Mouse (Mus musculus) CH12.LX (cell line): Measurements from ENCODE around the gene Ttc16. TPM values are rescaled to one million over a fixed set of nuclear protein-coding genes. Genes with fewer than 3 reads are reported as not detected.

Experiments used
- DNase-seq: peaks from one replicate; pipeline ENCODE4 v3.0.0-alpha.2; 2013; ENCODE audit errors: extremely low read depth
- H3K27ac ChIP-seq: 2 replicates; pipeline ENCODE4 v1.5.1; 2012; ENCODE audit warnings: low read depth, mild to moderate bottlenecking, control low read depth, moderate library complexity; ENCODE audit not compliant: insufficient read depth
- H3K27me3 ChIP-seq: replicated peaks from 2 replicates; pipeline ENCODE3; 2012; ENCODE audit warnings: inconsistent platforms
- H3K36me3 ChIP-seq, 2 experiments: replicated peaks in 1 of 2; 2 replicates each; pipeline versions ENCODE3 to v1.6.1; 2012; ENCODE audit warnings: inconsistent platforms in 1 of 2, low read length in 1 of 2, mild to moderate bottlenecking in 1 of 2, mixed read lengths in 1 of 2, moderate library complexity in 1 of 2; ENCODE audit not compliant: control insufficient read depth in 1 of 2, insufficient read depth in 1 of 2
- H3K4me1 ChIP-seq, 2 experiments: 2 replicates each; pipeline ENCODE4 v1.6.1; 2012; ENCODE audit warnings: inconsistent platforms in 1 of 2, moderate library complexity in 1 of 2; ENCODE audit not compliant: insufficient read depth in 2 of 2, control insufficient read depth in 1 of 2
- H3K4me2 ChIP-seq: 2 replicates; pipeline ENCODE4 v1.6.1; 2012; ENCODE audit warnings: low read depth, mild to moderate bottlenecking, control low read depth; ENCODE audit not compliant: poor library complexity, insufficient read depth, severe bottlenecking
- H3K4me3 ChIP-seq, 3 experiments: fragments of 150-350 bp in 1 of 3; sonication (generic) in 1 of 3; replicated peaks in 1 of 3; 2 replicates each; pipeline versions ENCODE3 to v1.5.1; 2011 to 2012; ENCODE audit warnings: low read depth in 2 of 3, low read length in 2 of 3, mild to moderate bottlenecking in 2 of 3, moderate library complexity in 2 of 3, control low read depth in 1 of 3, improper control_type of control experiment in 1 of 3, inconsistent platforms in 1 of 3, mixed read lengths in 1 of 3; ENCODE audit not compliant: poor library complexity in 1 of 3
- H3K79me2 ChIP-seq: replicated peaks from 2 replicates; pipeline ENCODE4 v1.6.1; 2012; ENCODE audit warnings: mild to moderate bottlenecking, moderate library complexity; ENCODE audit not compliant: control insufficient read depth, poor library complexity, insufficient read depth, severe bottlenecking; ENCODE audit errors: extremely low read depth
- H3K9ac ChIP-seq: 2 replicates; pipeline ENCODE4 v1.6.1; 2012; ENCODE audit warnings: low read depth, mild to moderate bottlenecking, control low read depth, moderate library complexity; ENCODE audit not compliant: insufficient read depth
- H3K9me3 ChIP-seq: replicated peaks from 2 replicates; pipeline ENCODE3; 2012; ENCODE audit warnings: low read length, inconsistent platforms, mixed read lengths
- BHLHE40 ChIP-seq: IDR thresholded peaks from 2 replicates; pipeline ENCODE4 v1.6.1; 2011; ENCODE audit warnings: mild to moderate bottlenecking, low read depth, low read length, improper control_type of control experiment
- CHD1 ChIP-seq: IDR thresholded peaks from 2 replicates; pipeline ENCODE4 v1.6.1; 2012; ENCODE audit warnings: low read depth, low read length, improper control_type of control experiment, inconsistent platforms
- CHD2 ChIP-seq: IDR thresholded peaks from 2 replicates; pipeline ENCODE4 v1.6.1; 2011; ENCODE audit warnings: low read length, improper control_type of control experiment
- CTCF ChIP-seq, 2 experiments: IDR thresholded peaks in 1 of 2; conservative IDR thresholded peaks in 1 of 2; 2 replicates each; pipeline ENCODE4 v1.5.1; 2011 to 2012; ENCODE audit warnings: low read depth in 2 of 2, low read length in 2 of 2, improper control_type of control experiment in 1 of 2, inconsistent platforms in 1 of 2, mild to moderate bottlenecking in 1 of 2, moderate library complexity in 1 of 2
- ELF1 ChIP-seq: IDR thresholded peaks from 2 replicates; pipeline ENCODE4 v1.6.1; 2014; ENCODE audit warnings: low read depth, mild to moderate bottlenecking, inconsistent platforms, low read length, improper control_type of control experiment
- EP300 ChIP-seq: IDR thresholded peaks from 2 replicates; pipeline ENCODE4 v1.6.1; 2011; ENCODE audit warnings: low read length, improper control_type of control experiment
- ETS1 ChIP-seq: conservative IDR thresholded peaks from 2 replicates; pipeline ENCODE4 v1.6.1; 2012; ENCODE audit warnings: low read depth, mild to moderate bottlenecking, inconsistent platforms, low read length, improper control_type of control experiment, moderate library complexity
- HCFC1 ChIP-seq: IDR thresholded peaks from 2 replicates; pipeline ENCODE4 v1.6.1; 2012; ENCODE audit warnings: low read depth, mild to moderate bottlenecking, inconsistent platforms, low read length, improper control_type of control experiment
- IRF4 ChIP-seq: IDR thresholded peaks from 2 replicates; pipeline ENCODE4 v1.6.1; 2014; ENCODE audit warnings: low read depth, mild to moderate bottlenecking, inconsistent platforms, low read length, improper control_type of control experiment
- JUND ChIP-seq: conservative IDR thresholded peaks from 2 replicates; pipeline ENCODE4 v1.6.1; 2011; ENCODE audit warnings: low read depth, low read length, improper control_type of control experiment
- KAT2A ChIP-seq: IDR thresholded peaks from 2 replicates; pipeline ENCODE4 v1.6.1; 2012; ENCODE audit warnings: low read length, improper control_type of control experiment, inconsistent platforms; ENCODE audit not compliant: insufficient replicate concordance
- MAFK ChIP-seq: IDR thresholded peaks from 2 replicates; pipeline ENCODE4 v1.6.1; 2011; ENCODE audit warnings: low read length, improper control_type of control experiment; ENCODE audit not compliant: insufficient replicate concordance
- MEF2A ChIP-seq: IDR thresholded peaks from 2 replicates; pipeline ENCODE4 v1.6.1; 2014; ENCODE audit warnings: low read depth, mild to moderate bottlenecking, inconsistent platforms, low read length, improper control_type of control experiment, borderline replicate concordance
- MXI1 ChIP-seq: IDR thresholded peaks from 2 replicates; pipeline ENCODE4 v1.6.1; 2011; ENCODE audit warnings: mild to moderate bottlenecking, low read depth, low read length, improper control_type of control experiment
- MYC ChIP-seq: IDR thresholded peaks from 2 replicates; pipeline ENCODE4 v1.6.1; 2011; ENCODE audit warnings: low read depth, mild to moderate bottlenecking, improper control_type of control experiment, low read length
- NELFE ChIP-seq: IDR thresholded peaks from 2 replicates; pipeline ENCODE4 v1.6.1; 2011; ENCODE audit warnings: low read depth, low read length, improper control_type of control experiment
- PAX5 ChIP-seq: IDR thresholded peaks from 2 replicates; pipeline ENCODE4 v1.6.1; 2012; ENCODE audit warnings: low read length, inconsistent platforms, mixed read lengths
- POLR2AphosphoS2 ChIP-seq: IDR thresholded peaks from 2 replicates; pipeline ENCODE4 v1.6.1; 2011; ENCODE audit warnings: low read depth, low read length, improper control_type of control experiment
- RAD21 ChIP-seq: IDR thresholded peaks from 2 replicates; pipeline ENCODE4 v1.6.1; 2011; ENCODE audit warnings: low read depth, mild to moderate bottlenecking, low read length, improper control_type of control experiment, moderate library complexity
- RCOR1 ChIP-seq: conservative IDR thresholded peaks from 2 replicates; pipeline ENCODE4 v1.6.1; 2012; ENCODE audit warnings: low read depth, mild to moderate bottlenecking, inconsistent platforms, low read length, improper control_type of control experiment
- TCF12 ChIP-seq: IDR thresholded peaks from 2 replicates; pipeline ENCODE4 v1.6.1; 2014; ENCODE audit warnings: low read depth, mild to moderate bottlenecking, inconsistent platforms, low read length, improper control_type of control experiment
- UBTF ChIP-seq: IDR thresholded peaks from 2 replicates; pipeline ENCODE4 v1.6.1; 2012; ENCODE audit warnings: low read depth, mild to moderate bottlenecking, inconsistent platforms, low read length, improper control_type of control experiment, moderate library complexity
- USF2 ChIP-seq: conservative IDR thresholded peaks from 2 replicates; pipeline ENCODE4 v1.6.1; 2011; ENCODE audit warnings: low read depth, low read length, improper control_type of control experiment
- ZC3H11A ChIP-seq: IDR thresholded peaks from 2 replicates; pipeline ENCODE4 v1.6.1; 2012; ENCODE audit warnings: low read depth, mild to moderate bottlenecking, inconsistent platforms, low read length, improper control_type of control experiment
- ZKSCAN1 ChIP-seq: IDR thresholded peaks from 2 replicates; pipeline ENCODE4 v1.6.1; 2012; ENCODE audit warnings: low read depth, inconsistent platforms, low read length, improper control_type of control experiment, borderline replicate concordance
- ZMIZ1 ChIP-seq: IDR thresholded peaks from 2 replicates; pipeline ENCODE4 v1.6.1; 2012; ENCODE audit warnings: low read depth, mild to moderate bottlenecking, inconsistent platforms, low read length, improper control_type of control experiment
- ZNF384 ChIP-seq: IDR thresholded peaks from 2 replicates; pipeline ENCODE4 v1.6.1; 2012; ENCODE audit warnings: low read depth, low read length, improper control_type of control experiment, inconsistent platforms
- dilution Hi-C: fragments of 300-500 bp; cut with MboI; formaldehyde crosslinking; loops from 2 replicates; pipeline ENCODE4 v1.14.3; 2020; ENCODE audit warnings: low sequenced_read_pairs; ENCODE audit not compliant: extremely low pct_unique_long_range_greater_than_20kb, extremely low pct_ligation_motif_present
- in situ Hi-C: fragments of 300-500 bp; cut with MboI; formaldehyde crosslinking; loops from 3 replicates; pipeline ENCODE4 v1.14.3; 2019; ENCODE audit warnings: low sequenced_read_pairs, low pct_ligation_motif_present, low pct_unique_long_range_greater_than_20kb, mixed read lengths
- polyA plus RNA-seq: library from polyadenylated mRNA; unstranded; fragments of >175 nt; gene quantifications from 2 replicates; pipeline ENCODE4 v1.2.1, GENCODE M21; 2012; ENCODE audit warnings: low read depth; ENCODE audit not compliant: insufficient read length
- total RNA-seq, 2 experiments: library from RNA; depleted of rRNA; stranded (reverse); fragments of 300-350 nt in 1 of 2; fragments of >200 nt in 1 of 2; gene quantifications; 2 replicates each; pipeline ENCODE4 v1.2.3; 2012 to 2014

Gene Ttc16
- total and polyA plus RNA-seq, 3 experiments: 0.11 to 0.81 (median 0.24) TPM

DNA sequence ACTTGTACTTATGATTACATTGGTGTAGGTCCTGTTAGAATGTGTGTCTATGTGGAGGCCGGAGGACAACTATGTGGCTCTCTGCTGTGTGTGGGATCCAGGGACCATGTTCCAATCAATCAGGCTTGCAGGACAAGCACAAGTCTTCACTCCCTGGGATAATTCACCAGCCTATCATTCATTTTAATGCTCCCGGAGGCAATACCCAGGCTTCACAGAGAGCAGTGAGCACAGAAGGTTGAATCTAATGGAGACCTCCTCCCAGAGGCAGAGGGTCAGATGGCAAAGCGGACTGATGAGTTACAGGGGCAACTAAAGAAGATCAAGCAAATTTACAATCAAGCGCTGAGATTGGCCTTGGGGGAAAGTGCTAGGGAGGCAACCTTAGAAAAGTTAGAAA is 45.9 kb downstream of the Ttc16 start:
- no peak for DNase-seq
- peaks cover 7 to 64% of the 10 kb centered on the region in 2 experiments for H3K4me1 ChIP-seq
- peaks cover 4% of the 10 kb centered on the region for H3K9me3 ChIP-seq
- no peak overlapping the region for H3K27ac ChIP-seq
- H3K79me2 ChIP-seq: no peaks in the 10 kb centered on the region; the same call in 1 of the 2 replicates
- no peak overlapping the region for H3K4me2 ChIP-seq
- dilution Hi-C loops: no loop called here
- H3K4me3 ChIP-seq: no peak overlapping the region
- no peak for TF ChIP-seq CTCF (conservative IDR thresholded peaks at IDR 0.05 in 1 of 2, IDR thresholded peaks at IDR 0.05 in 1 of 2; ENCODE audit: low read depth in 2 of 2, low read length in 2 of 2)
- no peak for TF ChIP-seq POLR2AphosphoS2
- TF ChIP-seq ELF1: no peak
- no peak for TF ChIP-seq HCFC1
- TF ChIP-seq ZNF384: no peak
- no peak for TF ChIP-seq CHD1
- no peak for TF ChIP-seq UBTF
- TF ChIP-seq JUND: no peak
- TF ChIP-seq CHD2: no peak
- no peak for TF ChIP-seq TCF12
- no peak for TF ChIP-seq ZMIZ1
- TF ChIP-seq BHLHE40: no peak
- TF ChIP-seq MEF2A: no peak
- TF ChIP-seq ETS1: no peak
- no peak for TF ChIP-seq PAX5
- TF ChIP-seq ZC3H11A: no peak
- no peak for TF ChIP-seq EP300
- TF ChIP-seq USF2: no peak
- no peak for TF ChIP-seq NELFE
- H3K27me3 ChIP-seq: no peaks in the 10 kb centered on the region
- no peak overlapping the region for H3K9ac ChIP-seq
- H3K36me3 ChIP-seq: peaks cover 33 to 88% of the 10 kb centered on the region in 2 experiments
- in situ Hi-C loops: no loop called here

DNA sequence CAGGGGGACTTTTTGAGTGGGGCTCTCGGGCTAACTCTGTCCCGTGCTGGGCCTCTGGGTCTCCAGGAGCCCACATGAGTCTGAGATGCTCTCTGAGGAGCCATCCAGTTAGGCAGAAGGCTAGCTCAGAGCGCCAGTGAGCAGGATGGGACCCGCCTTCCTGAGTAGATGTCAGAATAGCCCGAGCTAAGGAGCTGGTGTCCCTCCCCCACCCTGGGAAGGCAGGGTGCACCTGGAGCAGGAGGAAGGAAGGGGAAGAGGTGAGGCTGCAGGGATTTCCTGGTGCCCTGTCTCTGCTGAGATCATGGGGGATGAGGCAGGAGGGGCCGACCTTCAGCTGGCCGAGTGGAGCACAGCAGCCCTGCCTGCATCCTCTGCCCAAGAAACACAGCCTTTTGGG is 47.0 kb downstream of the Ttc16 start:
- dilution Hi-C loops: no loop called here
- H3K36me3 ChIP-seq: peaks cover 31 to 86% of the 10 kb centered on the region in 2 experiments
- no peak overlapping the region for H3K4me3 ChIP-seq
- H3K27me3 ChIP-seq: no peaks in the 10 kb centered on the region
- H3K27ac ChIP-seq: no peak overlapping the region
- no peak overlapping the region for H3K9ac ChIP-seq
- peaks cover 4% of the 10 kb centered on the region for H3K9me3 ChIP-seq
- DNase-seq: no peak
- H3K79me2 ChIP-seq: peaks cover 6% of the 10 kb centered on the region
- in situ Hi-C loops: no loop called here
- peaks cover 8 to 66% of the 10 kb centered on the region in 2 experiments for H3K4me1 ChIP-seq
- H3K4me2 ChIP-seq: no peak overlapping the region
- no peak for TF ChIP-seq MYC
- no peak for TF ChIP-seq ZC3H11A
- TF ChIP-seq CHD1: no peak
- TF ChIP-seq CTCF (conservative IDR thresholded peaks at IDR 0.05 in 1 of 2, IDR thresholded peaks at IDR 0.05 in 1 of 2; ENCODE audit: low read depth in 2 of 2, low read length in 2 of 2): no peak
- no peak for TF ChIP-seq RCOR1
- no peak for TF ChIP-seq ZKSCAN1
- no peak for TF ChIP-seq BHLHE40
- TF ChIP-seq MEF2A: no peak
- TF ChIP-seq MAFK: no peak
- no peak for TF ChIP-seq MXI1
- no peak for TF ChIP-seq KAT2A
- TF ChIP-seq POLR2AphosphoS2: no peak
- TF ChIP-seq IRF4: no peak
- no peak for TF ChIP-seq UBTF
- no peak for TF ChIP-seq EP300
- no peak for TF ChIP-seq RAD21
- no peak for TF ChIP-seq ZNF384
